Mouse (Mus musculus) adrenal gland, postnatal 14 days (tissue): Measurements from ENCODE around the gene Coa6. TPM values are rescaled to one million over a fixed set of nuclear protein-coding genes. Genes with fewer than 3 reads are reported as not detected.
A peak's percentile ranks its signal among the peaks of the same experiment; 100 is the strongest.

Experiments
- DNase-seq: peaks from one replicate; pipeline ENCODE4 v3.0.0; 2021; ENCODE audit warnings: mixed read lengths
- total RNA-seq: library from RNA; stranded (reverse); gene quantifications from 2 replicates; pipeline ENCODE4 v1.2.3, GENCODE M21; 2021

The Coa6 gene
- total RNA-seq, 1 experiment from 2014 or later = 37.4 TPM

DNA sequence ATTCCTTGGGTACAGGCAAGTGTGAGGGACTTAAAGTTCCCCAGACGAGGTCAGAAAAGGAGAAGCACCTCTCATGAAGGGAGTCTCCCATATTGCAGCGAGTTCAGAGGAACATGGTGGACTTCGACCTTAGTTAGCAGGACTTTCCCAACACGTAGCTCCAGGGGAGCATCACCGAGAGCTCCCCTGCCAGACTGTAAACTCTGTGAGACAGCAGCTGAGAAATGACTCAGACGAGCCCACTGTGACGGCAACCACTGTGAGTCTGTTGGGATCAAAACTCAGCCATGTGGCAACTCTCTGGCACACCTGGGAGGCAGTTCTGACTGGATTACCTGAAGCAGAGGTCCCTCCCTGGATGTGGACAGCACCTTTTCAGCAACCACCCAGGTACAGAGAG is 41.8 kb downstream of the Coa6 start:
- DNase-seq = no peak

DNA sequence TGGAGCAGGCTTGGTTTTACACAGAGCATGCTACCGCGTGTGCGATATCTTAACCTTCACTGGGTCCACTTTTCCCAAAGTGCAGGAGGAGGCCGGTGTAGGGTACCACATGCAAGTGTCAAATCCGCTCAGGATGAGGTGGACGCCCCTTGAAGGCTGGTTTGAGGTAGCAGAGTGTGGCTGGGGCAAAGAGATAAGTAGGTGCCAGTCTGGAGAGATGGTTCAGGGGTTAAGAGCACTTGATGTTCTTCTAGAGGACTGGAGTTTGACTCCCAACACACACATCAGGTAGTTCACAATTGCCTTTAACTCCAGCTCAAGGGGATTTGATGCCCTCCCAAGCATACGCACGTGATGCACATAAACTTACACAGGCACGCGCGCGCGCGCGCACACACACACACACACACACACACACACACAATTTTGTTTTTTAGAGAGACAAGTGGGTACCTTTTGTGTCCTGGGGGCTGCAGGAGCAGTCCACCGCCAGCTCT is 51.5 kb downstream of the Coa6 start:
- DNase-seq = no peak

DNA sequence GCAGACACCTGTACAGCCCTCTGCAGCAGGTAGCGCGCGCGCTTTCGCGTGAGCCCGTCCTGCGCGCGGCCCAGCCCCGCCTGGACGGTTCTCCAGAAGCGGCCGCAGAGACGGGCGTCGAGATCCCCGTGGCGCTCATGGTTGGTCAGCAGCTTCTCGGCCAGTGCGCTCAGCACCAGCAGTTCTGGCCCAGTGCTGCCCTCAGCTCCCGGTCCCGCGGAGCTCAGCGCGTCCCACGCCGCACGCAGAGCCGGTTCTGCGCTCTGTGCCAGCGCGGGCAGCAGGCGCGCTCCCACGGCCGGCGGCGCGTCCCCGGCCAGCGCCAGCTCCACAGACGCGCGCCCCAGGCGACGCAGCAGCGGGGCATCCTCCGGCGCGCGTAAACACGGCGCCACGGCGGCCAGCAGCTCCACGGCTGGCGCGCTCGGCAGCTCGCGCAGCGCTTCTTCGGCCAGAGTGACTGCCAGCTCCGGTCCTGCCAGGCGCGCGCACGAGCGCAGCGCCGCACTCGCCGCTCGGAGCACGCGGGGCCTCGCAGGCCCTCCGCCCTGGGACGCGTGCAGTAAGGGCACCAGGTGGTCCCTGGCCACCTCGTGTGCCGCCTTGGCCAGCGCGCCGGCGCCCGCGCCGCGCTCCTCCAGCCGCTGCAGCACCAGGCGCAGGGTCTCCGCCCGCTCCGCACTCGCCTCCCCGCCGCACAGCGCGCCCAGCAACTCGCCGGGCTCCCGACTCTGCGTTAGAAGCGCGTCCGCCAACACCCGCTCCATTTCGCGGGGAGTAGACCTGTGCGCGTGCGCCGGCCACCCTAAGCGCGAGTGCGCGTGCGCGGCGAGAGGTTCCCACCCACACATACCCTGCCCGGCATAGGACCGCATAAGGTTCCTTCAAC is 52.2 kb downstream of the Coa6 start, which contains the start of gene Tarbp1:
Tarbp1 (minus strand) TSS at position 767 of the 889 bp plus-strand sequence.
- peak; percentile 95 for DNase-seq

Other genes with a start within 250 kb of the Coa6 start
- 1.2 and 1.3 TPM in 2 replicates for gene Slc35f3, start 124.0 kb upstream of the Coa6 start, total RNA-seq
- 9.4 and 10.0 TPM in 2 replicates for gene Tarbp1, start 52.5 kb downstream of the Coa6 start, total RNA-seq
- gene Irf2bp2, start 171.5 kb downstream of the Coa6 start, total RNA-seq = 97.2 and 105 TPM in 2 replicates